Mouse (Mus musculus) frontal cortex, adult (tissue): Measurements from ENCODE around the gene Crlf1.

Source experiments
- ATAC-seq: cut with Nextera tagmentation; 2 replicates; pipeline ENCODE4 v1.9.2; 2017; ENCODE audit warnings: mild to moderate bottlenecking, moderate library complexity, mixed read lengths; ENCODE audit not compliant: low TSS enrichment

The Crlf1 gene

GRCm38 (mm10) chr8:70551558-70552161, 58.7 kb downstream of the Crlf1 start:
- ATAC-seq, result peak; percentile 60; the same call in 1 of the 2 replicates

GRCm38 (mm10) chr8:70552836-70553235, 59.9 kb downstream of the Crlf1 start:
- ATAC-seq, result 0 out of 2 replicates have a peak, but pooled peaks have one; percentile 20
